Mouse (Mus musculus): Measurements from ENCODE around the gene Trim32.

Trim32 gene

GRCm38 (mm10) chr4:65604504-65605150 is at the start of gene Trim32:
Trim32 (plus strand) TSS chr4:65604986.
- DNase-seq (ENCODE audit: low spot score in 2 of 2), result peak; percentile 99

- DNase-seq (ENCODE audit: low spot score in 2 of 2), result no peak
Observed at GRCm38 (mm10) chr4:65565493-65565892, 39.3 kb upstream of the Trim32 start.

GRCm38 (mm10) chr4:65580254-65580653 is 24.5 kb upstream of the Trim32 start:
- DNase-seq (ENCODE audit: low spot score in 2 of 2), result no peak

- no peak for DNase-seq (ENCODE audit: low spot score in 2 of 2)
Observed at GRCm38 (mm10) chr4:65586947-65587346, 17.8 kb upstream of the Trim32 start.

GRCm38 (mm10) chr4:65589780-65590179 is 15.0 kb upstream of the Trim32 start:
- DNase-seq (ENCODE audit: low spot score in 2 of 2), result no peak

GRCm38 (mm10) chr4:65594601-65595369 is 10.0 kb upstream of the Trim32 start:
- DNase-seq (ENCODE audit: low spot score in 2 of 2), result no peak

GRCm38 (mm10) chr4:65605151-65605702 is 441 bp downstream of the Trim32 start:
- DNase-seq (ENCODE audit: low spot score in 2 of 2), result no peak

GRCm38 (mm10) chr4:65607184-65607631 is 2.4 kb downstream of the Trim32 start:
- no peak for DNase-seq (ENCODE audit: low spot score in 2 of 2)

GRCm38 (mm10) chr4:65608112-65608511 is 3.3 kb downstream of the Trim32 start:
- DNase-seq (ENCODE audit: low spot score in 2 of 2), result no peak

GRCm38 (mm10) chr4:65610329-65610728 is 5.5 kb downstream of the Trim32 start:
- DNase-seq (ENCODE audit: low spot score in 2 of 2), result no peak

GRCm38 (mm10) chr4:65610896-65611295 is 6.1 kb downstream of the Trim32 start:
- no peak for DNase-seq (ENCODE audit: low spot score in 2 of 2)

GRCm38 (mm10) chr4:65613135-65613534 is 8.3 kb downstream of the Trim32 start:
- DNase-seq (ENCODE audit: low spot score in 2 of 2), result no peak

- no peak for DNase-seq (ENCODE audit: low spot score in 2 of 2)
Observed at GRCm38 (mm10) chr4:65620125-65620524, 15.3 kb downstream of the Trim32 start.

GRCm38 (mm10) chr4:65638231-65638630 is 33.4 kb downstream of the Trim32 start:
- no peak for DNase-seq (ENCODE audit: low spot score in 2 of 2)

- DNase-seq (ENCODE audit: low spot score in 2 of 2), result no peak
Observed at GRCm38 (mm10) chr4:65642611-65643010, 37.8 kb downstream of the Trim32 start.

GRCm38 (mm10) chr4:65654723-65655122 is 49.9 kb downstream of the Trim32 start:
- DNase-seq (ENCODE audit: low spot score in 2 of 2), result peak; percentile 76 to 79

GRCm38 (mm10) chr4:65663176-65663575 is 58.4 kb downstream of the Trim32 start:
- no peak for DNase-seq (ENCODE audit: low spot score in 2 of 2)

Data from frontal cortex, postnatal 25 days (tissue).